Mouse (Mus musculus): Measurements from ENCODE around the gene Thbd. TPM values are rescaled to one million over a fixed set of nuclear protein-coding genes. Genes with fewer than 3 reads are reported as not detected.

The Thbd gene
- total RNA-seq, 2 experiments from 2014 or later = 4.9 to 5.3 TPM

- DNase-seq (ENCODE audit: extremely low spot score in 1 of 2, low spot score in 1 of 2) = no peak
Observed at GRCm38 (mm10) chr2:148425709-148426382, 17.9 kb upstream of the Thbd start.

GRCm38 (mm10) chr2:148421706-148422105, 13.7 kb upstream of the Thbd start:
- no peak for DNase-seq (ENCODE audit: extremely low spot score in 1 of 2, low spot score in 1 of 2)

DNA sequence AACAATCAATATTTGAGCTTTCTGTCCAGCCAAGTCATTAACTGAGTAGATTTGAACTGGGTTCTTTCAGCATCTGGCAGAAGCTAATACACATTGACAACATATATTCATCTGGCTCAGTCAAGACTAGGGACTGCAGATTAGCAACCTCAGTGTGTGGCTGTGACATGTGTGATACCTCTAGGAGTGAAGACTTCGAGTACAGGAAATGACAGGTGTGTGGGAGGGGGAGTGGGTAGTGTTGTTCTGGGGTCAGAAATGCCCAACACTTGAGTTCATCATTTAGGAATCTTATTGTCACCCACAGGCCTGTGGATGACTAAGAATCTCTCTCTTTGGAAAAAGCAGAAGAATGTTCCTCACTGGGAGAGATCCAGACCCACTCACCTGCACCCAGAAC, 13.1 kb upstream of the Thbd start:
- DNase-seq (ENCODE audit: extremely low spot score in 1 of 2, low spot score in 1 of 2) = no peak

- no peak for DNase-seq (ENCODE audit: extremely low spot score in 1 of 2, low spot score in 1 of 2)
Observed at GRCm38 (mm10) chr2:148419776-148420175, 11.8 kb upstream of the Thbd start.

- DNase-seq (ENCODE audit: extremely low spot score in 1 of 2, low spot score in 1 of 2) = no peak
Observed at GRCm38 (mm10) chr2:148419151-148419550, 11.2 kb upstream of the Thbd start.

DNA sequence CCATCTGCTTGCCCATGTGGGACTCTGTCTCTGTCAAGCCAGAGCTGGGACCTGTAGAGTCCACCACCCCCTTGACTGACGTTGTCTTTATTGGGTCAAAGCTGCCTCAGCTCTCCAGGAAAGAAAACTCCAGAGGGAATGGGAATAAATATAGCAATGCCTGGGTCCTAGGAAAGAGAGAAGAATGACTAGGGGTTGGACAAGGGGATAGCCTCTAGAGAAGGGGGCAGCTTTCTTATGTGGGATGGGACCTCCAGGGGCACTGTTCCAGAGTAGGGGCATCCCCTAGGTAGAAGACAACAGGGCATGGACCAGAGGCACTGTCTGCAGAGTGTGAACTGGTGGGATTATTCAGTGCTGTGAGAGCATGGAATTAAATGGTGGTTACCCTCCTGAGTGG, 1.8 kb upstream of the Thbd start:
- no peak for DNase-seq (ENCODE audit: extremely low spot score in 1 of 2, low spot score in 1 of 2)

GRCm38 (mm10) chr2:148409141-148409540, 1.2 kb upstream of the Thbd start:
- DNase-seq (ENCODE audit: extremely low spot score in 1 of 2, low spot score in 1 of 2) = peak; percentile 51 to 69

- no peak for DNase-seq (ENCODE audit: extremely low spot score in 1 of 2, low spot score in 1 of 2)
Observed at GRCm38 (mm10) chr2:148408761-148409120, 753 bp upstream of the Thbd start.

DNA sequence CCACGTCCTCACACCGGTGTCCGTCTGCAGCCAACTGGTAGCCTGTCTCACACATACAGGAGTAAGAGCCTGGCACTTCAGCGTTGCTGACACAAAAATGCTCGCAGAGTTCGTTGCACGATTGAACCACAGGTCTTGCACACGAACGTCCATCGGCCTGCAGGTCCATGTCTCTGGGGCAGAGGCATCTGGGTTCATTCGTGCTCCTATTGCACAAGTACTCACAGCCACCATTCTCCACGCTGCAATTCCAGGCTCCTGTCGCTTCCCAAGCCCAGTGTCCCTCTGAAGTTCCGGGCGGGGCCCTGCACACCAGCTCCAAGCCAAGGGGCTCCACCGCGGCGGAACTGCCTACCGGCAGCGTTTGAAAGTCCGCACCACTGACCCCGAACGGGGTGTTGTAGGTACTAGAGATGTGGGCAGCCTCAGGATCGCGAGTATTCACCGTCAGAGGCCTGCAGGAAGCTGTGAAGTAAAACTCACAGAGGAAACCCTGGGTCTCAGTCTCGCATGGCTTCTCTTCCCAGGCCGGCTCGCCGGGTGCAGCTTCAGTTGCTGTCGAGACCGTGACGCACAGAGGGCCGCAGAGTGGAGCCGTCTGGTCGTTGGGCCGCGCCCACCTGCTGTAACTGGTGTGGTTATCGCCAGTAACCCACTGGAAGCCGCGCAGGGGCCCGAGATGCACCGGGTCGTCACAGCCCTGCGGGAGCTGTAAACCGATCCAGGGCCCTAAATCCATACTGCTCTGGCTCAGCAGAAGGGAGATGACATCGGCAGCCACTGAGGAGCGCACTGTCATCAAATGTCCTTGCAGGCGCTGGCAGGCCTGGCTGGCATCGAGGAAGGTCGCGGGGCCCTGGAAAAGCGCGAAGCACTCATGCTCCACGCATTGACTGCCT, 768 bp downstream of the Thbd start:
- DNase-seq (ENCODE audit: extremely low spot score in 1 of 2, low spot score in 1 of 2) = no peak

- peak in 1 of 2 experiments; percentile 21 for DNase-seq (ENCODE audit: extremely low spot score in 1 of 2, low spot score in 1 of 2)
Observed at GRCm38 (mm10) chr2:148406160-148406970, 1.6 kb downstream of the Thbd start.

DNA sequence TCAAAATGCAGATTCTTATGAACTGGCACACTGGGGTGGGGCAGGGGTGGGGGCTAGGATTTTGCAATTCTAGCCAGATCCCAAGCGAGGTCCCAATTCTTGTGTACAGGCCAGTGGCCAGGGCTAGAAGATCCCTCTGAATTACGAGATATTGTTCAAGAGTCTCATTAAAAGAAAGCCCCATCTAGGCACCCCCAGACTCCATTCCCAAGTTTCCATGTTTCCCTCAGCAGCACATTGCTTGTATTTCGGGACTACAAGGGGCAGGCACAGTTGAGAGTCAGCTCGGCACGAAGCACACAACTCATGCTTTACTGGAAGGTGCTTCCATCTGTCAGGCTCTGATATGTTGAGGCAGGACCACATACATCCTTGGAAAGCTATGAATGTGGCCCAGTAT, 3.1 kb downstream of the Thbd start:
- DNase-seq (ENCODE audit: extremely low spot score in 1 of 2, low spot score in 1 of 2) = no peak

GRCm38 (mm10) chr2:148402227-148402626, 5.8 kb downstream of the Thbd start:
- DNase-seq (ENCODE audit: extremely low spot score in 1 of 2, low spot score in 1 of 2) = no peak

- no peak for DNase-seq (ENCODE audit: extremely low spot score in 1 of 2, low spot score in 1 of 2)
Observed at GRCm38 (mm10) chr2:148398901-148399685, 8.9 kb downstream of the Thbd start.

- no peak for DNase-seq (ENCODE audit: extremely low spot score in 1 of 2, low spot score in 1 of 2)
Observed at GRCm38 (mm10) chr2:148397784-148398100, 10.2 kb downstream of the Thbd start.

DNA sequence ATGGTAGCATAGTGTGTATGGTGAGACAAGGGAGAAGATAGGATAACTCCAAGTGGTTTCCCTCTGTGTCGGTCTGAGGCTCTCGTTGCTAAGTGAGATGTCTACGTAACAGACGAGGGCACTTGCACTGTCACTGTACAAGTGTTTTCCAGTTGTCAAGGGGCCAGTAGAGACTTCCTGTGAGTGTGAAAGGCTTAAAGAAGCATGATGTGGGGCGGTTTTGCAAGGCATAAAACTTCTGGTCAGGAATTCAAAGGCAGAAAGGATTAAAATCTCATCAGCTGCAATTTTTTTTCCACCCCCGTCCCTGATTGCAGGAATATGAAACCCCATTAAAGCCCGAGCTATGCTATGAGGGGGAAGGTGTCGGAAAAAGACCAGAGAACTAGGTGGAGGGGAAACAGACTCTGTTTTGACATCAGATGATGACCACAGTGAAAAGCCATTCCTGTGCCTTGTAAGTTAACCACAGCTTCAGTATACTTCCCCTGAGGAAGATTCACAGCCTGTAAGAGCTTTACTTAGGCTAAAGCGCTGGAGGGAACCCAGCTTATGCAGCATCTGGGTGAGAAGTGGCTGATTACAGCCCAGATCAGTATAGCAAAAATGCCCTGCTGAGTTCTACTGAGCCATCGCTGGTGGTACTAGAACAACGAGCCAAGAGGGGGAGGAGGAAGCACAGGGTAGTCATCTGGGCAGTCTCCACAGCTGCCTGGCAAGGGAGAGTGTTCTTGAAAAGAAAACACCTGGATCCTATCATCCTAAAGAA, 10.8 kb downstream of the Thbd start:
- DNase-seq (ENCODE audit: extremely low spot score in 1 of 2, low spot score in 1 of 2) = no peak

DNA sequence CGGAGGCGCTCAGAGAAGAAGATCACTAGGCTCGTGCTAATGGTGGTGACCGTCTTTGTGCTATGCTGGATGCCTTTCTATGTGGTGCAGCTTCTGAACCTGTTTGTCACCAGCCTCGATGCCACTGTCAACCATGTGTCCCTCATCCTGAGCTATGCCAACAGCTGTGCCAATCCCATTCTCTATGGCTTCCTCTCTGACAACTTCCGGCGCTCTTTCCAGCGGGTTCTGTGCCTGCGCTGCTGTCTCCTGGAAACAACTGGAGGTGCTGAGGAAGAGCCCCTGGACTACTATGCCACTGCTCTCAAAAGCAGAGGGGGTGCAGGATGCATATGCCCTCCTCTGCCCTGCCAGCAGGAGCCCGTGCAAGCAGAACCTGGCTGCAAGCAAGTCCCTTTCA, 11.8 kb downstream of the Thbd start:
- no peak for DNase-seq (ENCODE audit: extremely low spot score in 1 of 2, low spot score in 1 of 2)

GRCm38 (mm10) chr2:148395131-148396051, 12.6 kb downstream of the Thbd start, which contains the start of gene Sstr4:
Gene Sstr4, plus strand, starts transcription at chr2:148395344.
- peak; percentile 59 to 65 for DNase-seq (ENCODE audit: extremely low spot score in 1 of 2, low spot score in 1 of 2)

DNA sequence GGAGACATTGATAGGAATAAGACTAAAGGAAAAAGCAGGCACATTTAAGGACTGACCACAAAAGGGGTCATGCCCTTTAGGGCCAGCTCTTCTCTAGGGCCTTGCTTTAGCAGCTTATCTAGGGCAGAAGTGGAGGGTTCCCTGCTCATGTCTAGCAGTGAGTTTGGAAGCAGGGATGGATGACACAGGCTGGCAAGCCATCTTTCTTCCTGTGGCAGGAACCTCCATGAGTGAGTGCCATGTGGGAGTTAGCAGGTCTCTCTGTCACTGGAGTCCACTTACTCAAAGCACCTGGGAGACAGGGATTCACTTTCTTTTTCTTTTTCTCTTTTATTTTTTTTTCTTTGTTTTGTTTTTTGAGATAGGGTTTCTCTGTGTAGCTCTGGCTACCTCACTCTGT, 14.1 kb downstream of the Thbd start:
- DNase-seq (ENCODE audit: extremely low spot score in 1 of 2, low spot score in 1 of 2) = no peak

- DNase-seq (ENCODE audit: extremely low spot score in 1 of 2, low spot score in 1 of 2) = no peak
Observed at GRCm38 (mm10) chr2:148393149-148393548, 14.8 kb downstream of the Thbd start.

All from layer of hippocampus, postnatal 25 days (tissue).